Mouse (Mus musculus) left cerebral cortex, adult 6 months (tissue): ENCODE measurements around the gene Rbp3. TPM values are rescaled to one million over a fixed set of nuclear protein-coding genes. Genes with fewer than 3 reads are reported as not detected.

Experiments
- long read RNA-seq, 2 experiments: library from polyadenylated mRNA; unstranded; transcript quantifications; one replicate each; pipeline ENCODE4 v2.0.0; 2019 to 2020
- polyA plus RNA-seq: library from polyadenylated mRNA; unstranded; fragments of <200 nt; fragmentation: Nextera tagmentation; gene quantifications from 2 replicates; pipeline ENCODE4 v1.2.3, GENCODE M21; 2021

Rbp3 gene
- polyA plus RNA-seq = not detected in 2 replicates
- long read RNA-seq, experiment 1 = 0 reads
- long read RNA-seq, experiment 2 = 0 reads

GRCm38 (mm10) chr14:33953761-33954160 is at the start of gene Rbp3:
Gene Rbp3 (plus strand): TSS chr14:33954003.

GRCm38 (mm10) chr14:33923168-33924070 is 30.4 kb upstream of the Rbp3 start, which contains the start of gene Gdf10:
Gene Gdf10 (plus strand): TSS chr14:33923587.

GRCm38 (mm10) chr14:33940739-33941138 is 13.1 kb upstream of the Rbp3 start, which contains the start of gene Gdf2:
Gene Gdf2 (plus strand): TSS chr14:33941039.

GRCm38 (mm10) chr14:33978604-33979059 is 24.8 kb downstream of the Rbp3 start, which contains the start of gene Zfp488:
Gene Zfp488 (minus strand): TSS chr14:33978764.

Other genes with a start within 250 kb of the Rbp3 start
- 1.6 and 1.8 TPM in 2 replicates for gene Gdf10, start 30.4 kb upstream of the Rbp3 start, polyA plus RNA-seq
- not detected in 2 replicates for gene Gdf2, start 13.0 kb upstream of the Rbp3 start, polyA plus RNA-seq
- 0.80 and 1.7 TPM in 2 replicates for gene Zfp488, start 24.8 kb downstream of the Rbp3 start, polyA plus RNA-seq
- not detected in 2 replicates for gene Gm30083, start 61.2 kb downstream of the Rbp3 start, polyA plus RNA-seq
- gene Gm5460, start 62.8 kb downstream of the Rbp3 start, polyA plus RNA-seq = not detected in 2 replicates
- gene Antxrl, start 98.7 kb downstream of the Rbp3 start, polyA plus RNA-seq = not detected in 2 replicates
- gene Anxa8, start 132.0 kb downstream of the Rbp3 start, polyA plus RNA-seq = 0.45 and 0.92 TPM in 2 replicates
- not detected in 2 replicates for gene A630023A22Rik, start 148.8 kb downstream of the Rbp3 start, polyA plus RNA-seq
- not detected in 2 replicates for gene Npy4r, start 198.5 kb downstream of the Rbp3 start, polyA plus RNA-seq
- gene Gprin2, start 247.7 kb downstream of the Rbp3 start, polyA plus RNA-seq = 0.16 and 0.66 TPM in 2 replicates